Mouse (Mus musculus) testis, postnatal 14 days (tissue): ENCODE data around the gene Rbpms2.

Experiments used
- DNase-seq: peaks from one replicate; pipeline ENCODE4 v3.0.0; 2021; ENCODE audit warnings: low spot score

The Rbpms2 gene

DNA sequence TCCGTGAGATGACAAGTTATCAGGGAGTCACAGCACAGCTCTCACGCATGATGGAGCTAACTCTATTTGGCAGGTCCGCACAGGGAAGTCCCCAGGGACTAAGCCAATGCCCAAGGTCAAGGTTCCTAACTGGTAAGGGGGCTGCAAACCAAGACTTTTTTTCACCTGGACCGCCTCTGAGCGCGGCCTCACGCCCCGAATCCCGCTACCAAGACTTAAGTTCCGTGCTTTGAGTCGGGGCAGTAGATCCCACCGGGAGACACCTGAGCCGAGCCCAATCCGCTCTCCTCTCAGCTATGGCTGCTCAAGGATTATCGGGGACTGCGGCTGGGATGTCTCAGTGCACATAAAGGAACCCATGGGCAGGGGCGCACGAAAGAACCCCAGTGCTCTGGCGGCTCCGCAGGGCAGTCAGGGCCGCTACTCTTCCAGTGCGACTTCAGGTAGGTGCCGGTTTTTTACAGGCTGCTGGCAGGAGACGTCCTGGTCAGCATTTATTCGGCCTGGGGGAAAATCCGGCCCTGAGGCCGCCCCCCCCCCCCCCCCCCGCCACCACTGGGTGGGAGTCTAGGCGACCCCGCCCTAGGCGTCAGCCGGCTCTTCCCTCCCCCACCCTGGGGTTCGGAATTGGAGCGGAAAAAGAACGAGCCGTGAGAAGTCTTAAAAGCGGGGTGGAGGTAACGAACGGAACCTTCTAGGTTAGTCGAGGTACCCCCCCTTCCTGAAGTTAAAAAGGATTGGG is at the start of gene Rbpms2:
Gene Rbpms2 (plus strand): TSS at position 624 of the 742 bp plus-strand sequence.
- peak; percentile 36 for DNase-seq

DNA sequence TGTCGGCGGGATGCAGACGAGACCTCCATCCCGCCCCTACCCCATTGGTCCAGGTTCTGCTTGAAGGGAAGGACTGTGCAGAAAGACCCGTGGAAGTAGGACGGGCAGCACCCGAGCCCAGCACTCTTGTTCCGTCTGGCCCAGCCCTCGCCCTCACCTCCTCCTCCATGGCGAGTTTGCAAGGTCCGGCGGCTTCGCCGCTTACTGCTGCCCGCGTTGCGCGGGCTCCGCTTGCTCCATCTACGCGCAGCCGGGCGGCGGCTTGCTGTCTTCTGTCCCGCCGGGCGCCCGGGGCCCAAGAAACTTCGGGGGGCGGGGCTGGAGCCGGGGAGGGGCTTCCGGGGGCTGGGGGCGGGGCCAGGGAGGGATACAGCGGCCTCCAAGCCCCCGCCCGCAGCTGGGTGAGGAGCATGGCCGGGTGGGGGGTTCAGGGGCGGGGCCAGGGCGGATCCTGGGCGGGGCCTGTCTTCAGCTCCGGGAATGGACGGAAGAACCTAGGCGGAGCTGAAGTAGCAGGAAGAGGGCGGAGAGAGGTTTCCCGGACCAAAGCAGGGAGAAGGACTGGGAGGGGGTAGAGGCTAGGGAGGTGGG is 49.6 kb upstream of the Rbpms2 start, which contains the start of gene Plekho2:
Gene Plekho2 (minus strand): TSS at position 260 of the 591 bp plus-strand sequence.
- DNase-seq, result peak; percentile 92

DNA sequence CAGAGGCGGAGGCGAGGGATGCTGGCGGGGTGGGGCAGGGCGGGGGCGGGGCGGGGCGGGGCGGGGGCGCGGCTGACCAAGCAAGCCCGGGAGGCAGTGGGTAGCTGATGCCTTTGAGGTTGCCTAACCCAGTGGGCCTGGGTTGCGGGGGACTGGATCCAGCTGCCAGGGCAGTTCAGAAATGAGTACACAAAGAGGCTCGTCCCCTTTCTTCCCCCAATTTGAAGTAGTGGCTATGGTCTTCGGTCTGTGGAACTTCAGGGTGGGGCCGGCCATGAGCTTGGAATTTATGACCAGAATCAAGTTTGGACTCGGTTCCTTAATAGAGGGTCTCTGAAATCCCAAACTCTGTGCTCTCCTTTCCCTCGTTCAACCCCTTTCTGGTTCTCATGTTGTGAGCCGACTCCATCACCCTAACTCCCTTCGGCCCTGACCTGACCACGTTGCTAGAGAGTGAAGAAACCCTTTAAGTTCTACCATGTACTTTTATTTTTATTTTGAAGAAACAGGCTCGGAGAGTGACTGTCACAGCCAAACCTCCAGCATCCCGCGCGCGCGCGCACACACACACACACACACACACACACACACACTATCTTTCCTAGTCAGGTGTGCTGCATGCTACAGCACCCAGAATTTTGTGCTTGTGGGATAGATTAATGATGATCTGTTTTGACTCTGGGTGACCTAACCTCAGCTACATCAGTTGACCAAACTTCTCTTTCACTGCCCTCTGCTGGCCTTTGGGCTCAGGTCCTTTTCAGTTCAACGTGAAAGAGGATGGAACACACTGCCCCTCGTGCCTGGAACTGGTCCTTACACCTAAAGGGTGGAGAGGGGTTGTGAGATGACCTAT is 48.8 kb upstream of the Rbpms2 start:
- peak; percentile 76 for DNase-seq

DNA sequence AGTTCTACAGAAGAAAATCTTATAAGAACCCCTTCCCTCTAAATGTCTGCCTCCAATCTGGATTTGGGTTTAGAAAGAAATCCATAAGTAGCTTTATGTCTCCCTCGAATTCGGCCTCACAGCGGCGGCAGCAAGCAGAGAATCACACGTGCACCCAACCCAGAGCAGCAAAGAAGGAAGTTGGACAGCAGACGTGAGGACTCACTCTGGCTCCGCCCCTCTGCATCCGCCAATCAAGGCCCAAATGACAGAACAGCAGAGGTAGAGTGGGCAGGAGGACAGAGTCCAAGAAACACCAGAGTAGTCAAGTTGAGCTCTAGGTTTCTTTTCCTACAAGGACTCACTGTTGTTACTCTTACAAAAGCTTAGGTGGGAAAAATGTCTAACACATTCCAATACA is 46.4 kb upstream of the Rbpms2 start:
- DNase-seq, result no peak

DNA sequence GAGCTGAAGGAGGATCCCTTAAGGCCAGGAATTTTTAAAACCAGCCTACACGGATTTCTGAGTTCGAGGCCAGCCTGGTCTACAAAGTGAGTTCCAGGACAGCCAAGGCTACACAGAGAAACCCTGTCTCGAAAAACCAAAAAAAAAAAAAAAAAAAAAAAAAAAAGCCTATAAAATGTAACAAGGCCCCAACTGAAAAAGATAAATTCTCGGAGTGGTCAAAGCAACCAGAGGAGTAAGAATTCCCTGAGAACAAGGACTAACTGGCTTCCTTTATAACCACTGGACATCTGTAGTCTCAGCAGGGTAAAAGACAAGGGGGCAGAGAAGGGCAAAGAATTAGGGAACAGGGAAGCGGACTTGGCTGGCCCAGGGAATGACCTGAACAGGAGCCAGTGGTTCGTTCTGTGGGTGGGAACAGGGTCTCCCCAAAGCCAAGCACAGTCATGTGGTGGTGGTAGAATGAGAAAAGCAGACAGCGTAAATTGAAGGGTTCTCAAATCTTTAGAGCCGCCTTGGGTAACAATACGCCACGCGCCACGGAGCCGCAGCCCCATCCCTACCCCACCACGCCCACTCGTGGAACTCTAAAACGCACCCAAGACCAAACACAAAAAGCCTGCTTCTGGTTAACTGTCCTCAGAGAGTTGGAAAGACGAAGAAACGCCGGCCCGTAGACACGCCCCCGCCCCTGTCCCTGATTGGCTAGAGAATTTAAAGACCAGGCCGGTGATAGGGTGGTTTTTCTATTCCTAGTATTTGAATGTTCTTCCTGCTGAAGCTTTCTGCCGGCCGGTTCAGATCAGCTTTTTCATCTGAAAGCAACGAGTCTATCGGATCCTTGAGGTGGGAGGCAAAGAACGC is 42.8 kb upstream of the Rbpms2 start, which contains the start of gene Pif1:
Gene Pif1 (plus strand): TSS at position 755 of the 864 bp plus-strand sequence.
- peak; percentile 85 for DNase-seq

DNA sequence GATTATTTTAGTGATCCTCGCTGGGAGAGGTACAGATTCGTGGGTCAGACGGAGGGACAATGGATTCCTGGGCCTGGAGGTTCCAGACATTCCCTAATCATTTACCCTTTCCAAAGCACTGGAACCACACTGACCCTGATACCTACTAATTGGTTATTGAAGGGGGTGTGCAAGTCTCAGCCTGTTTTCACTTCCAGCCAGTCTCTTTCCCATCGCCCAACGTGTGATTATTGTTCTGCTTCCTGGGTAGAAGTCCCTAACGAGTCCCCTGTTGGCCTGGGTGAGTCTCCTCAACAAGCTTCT is 42.2 kb upstream of the Rbpms2 start:
- DNase-seq, result no peak

DNA sequence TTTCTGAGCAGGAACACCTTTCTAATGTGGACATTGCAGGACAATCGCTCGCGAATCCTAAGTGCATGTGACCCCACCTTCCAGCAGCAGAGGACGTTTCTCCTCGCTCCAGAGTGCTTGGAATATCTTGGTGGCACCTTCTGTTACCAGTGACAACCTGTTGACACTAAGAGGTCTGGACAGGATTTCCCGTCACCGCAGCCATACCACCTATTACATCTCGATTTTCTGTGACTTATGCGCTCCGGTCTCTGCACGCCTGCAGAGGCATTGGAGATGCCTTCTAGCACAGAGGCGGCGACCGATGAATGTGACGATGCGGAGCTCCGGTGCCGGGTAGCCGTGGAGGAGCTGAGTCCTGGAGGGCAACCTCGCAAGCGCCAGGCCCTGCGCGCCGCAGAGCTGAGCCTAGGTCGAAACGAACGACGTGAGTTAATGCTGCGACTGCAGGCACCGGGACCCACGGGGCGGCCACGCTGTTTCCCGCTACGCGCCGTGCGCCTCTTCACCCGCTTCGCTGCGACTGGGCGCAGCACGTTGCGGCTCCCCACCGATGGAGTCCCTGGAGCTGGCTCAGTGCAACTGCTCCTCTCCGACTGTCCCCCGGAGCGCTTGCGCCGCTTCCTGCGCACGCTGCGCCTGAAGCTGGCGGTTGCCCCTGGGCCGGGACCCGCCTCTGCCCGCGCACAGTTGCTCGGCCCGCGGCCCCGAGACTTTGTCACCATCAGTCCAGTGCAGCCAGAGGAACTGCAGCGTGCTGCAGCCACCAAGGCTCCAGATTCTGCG is 41.7 kb upstream of the Rbpms2 start:
- DNase-seq, result no peak

DNA sequence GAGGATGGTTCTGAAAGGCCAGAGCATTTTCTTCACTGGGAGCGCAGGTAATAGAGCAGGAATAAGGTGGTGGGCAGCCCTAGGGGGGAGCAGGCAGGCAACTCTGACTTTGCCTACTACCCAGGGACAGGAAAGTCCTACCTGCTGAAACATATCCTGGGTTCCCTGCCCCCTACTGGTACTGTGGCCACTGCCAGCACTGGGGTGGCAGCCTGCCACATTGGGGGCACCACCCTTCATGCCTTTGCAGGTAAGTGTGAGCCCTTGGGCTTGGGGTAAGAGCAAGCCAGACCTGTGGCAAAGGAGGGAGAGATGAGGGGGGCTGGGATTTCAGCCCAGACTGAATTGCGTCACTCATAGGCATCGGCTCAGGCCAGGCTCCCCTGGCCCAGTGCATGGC is 40.4 kb upstream of the Rbpms2 start:
- no peak for DNase-seq

DNA sequence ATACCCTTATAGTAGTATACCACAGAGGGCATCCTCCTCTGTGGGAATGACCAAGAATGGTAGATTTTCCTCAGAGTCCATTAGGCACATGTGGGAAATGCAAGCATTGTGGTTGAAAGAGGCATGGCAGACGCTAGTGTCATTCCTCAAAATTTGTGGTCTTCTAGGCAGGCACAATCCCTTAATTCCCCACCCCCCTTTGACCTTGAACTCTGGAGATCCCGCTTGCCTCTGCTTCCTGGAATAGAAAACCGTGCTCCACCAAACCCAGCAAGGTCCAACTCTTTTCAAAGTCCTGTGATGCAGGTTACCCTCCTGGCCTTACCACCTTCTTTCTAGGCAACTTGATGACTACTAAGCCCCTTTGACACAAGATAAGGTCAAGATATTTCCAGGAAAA is 36.7 kb upstream of the Rbpms2 start:
- no peak for DNase-seq

DNA sequence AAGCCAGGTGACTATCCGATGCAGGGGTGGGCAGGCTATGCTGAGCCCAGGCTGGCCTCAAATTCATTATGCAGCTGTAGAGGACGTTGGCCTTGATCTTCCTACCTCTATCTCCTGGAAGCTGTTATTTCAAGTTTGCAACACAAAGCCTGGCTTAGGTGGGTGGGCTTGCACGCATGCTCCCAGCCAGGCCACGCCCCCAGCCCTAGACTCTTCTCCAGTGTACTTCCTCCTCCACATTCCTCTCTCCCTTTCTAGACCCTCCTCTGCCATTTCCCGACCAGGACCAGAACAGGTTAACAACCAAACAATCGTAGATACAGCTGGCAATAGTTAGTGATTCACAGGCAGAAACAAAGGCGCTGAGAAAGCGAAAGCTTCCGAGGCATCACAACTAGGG is 35.9 kb upstream of the Rbpms2 start:
- DNase-seq, result no peak

DNA sequence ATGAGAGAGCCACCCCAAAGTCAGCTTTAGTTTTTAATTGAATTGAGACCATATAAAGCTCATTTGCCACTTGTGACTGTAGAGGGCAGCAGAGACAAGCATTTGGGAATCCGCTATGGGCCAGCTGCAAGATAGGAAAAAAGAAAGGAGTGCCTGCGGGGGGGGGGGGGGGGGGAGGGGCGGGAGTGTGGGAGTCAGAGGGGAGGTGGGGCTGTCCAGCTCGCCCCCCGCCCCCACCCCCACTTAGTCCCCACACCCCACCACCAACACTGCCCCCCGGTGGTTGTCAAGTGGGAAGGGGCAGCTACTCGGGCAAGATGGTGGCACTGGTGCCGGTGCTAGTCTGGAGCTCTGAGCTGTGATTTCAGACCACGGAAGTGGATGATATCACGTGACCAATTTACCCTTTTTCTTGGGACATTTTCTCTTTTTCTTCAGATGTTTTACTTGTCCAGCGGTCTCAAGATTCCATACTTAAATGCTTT is 30.6 kb upstream of the Rbpms2 start:
- DNase-seq, result peak; percentile 62

DNA sequence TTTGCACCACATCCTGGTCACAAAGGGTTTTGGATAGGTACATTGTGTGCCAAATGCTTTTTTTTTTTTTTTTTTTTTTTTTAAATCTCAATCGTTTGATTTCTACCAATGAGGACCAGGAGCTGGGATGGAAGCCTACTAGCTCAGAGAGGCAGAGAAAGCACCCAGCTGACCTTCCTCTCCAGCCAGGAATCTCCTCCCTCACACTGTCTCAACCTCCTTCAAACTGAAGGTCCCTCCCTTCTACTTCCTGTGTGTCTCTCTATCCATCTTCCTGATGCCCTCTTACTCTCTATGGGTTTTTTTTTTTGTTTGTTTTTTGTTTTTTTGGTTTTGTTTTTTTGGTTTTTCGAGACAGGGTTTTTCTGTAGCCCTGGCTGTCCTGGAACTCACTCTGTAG is 28.5 kb upstream of the Rbpms2 start:
- DNase-seq, result no peak

DNA sequence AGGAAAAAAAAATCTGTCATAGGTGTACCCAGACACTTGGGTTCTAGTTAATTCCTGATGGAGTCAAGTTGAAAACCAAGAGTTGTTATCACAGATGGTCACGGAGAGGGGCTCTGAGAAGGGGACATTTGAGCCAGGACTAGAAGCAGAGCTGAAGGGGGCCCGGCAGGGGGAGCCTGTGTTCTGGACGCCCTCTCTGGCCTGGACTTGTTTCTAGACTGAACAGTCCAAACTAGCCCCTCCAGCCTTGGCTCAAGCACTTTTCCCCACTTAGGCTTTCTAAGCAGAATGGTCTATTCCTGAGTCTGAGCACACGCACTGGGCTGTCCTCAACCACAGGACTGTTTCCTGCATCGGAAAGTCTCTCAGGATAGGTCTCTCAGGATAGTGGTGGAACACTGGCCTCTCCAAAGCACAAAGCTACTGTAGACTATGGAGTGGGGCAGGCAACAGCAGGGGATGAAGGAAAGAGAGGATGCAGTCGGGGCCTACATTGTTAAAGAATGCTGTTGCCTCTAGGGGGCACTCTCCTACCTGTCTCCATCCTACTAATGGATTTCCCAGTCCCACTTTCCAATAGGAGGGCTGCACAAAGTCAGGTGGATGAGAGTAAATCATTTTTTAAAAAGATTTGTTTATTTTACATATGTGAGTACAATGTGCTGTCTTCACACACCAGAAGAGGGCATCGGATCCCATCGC is 25.9 kb upstream of the Rbpms2 start:
- no peak for DNase-seq

DNA sequence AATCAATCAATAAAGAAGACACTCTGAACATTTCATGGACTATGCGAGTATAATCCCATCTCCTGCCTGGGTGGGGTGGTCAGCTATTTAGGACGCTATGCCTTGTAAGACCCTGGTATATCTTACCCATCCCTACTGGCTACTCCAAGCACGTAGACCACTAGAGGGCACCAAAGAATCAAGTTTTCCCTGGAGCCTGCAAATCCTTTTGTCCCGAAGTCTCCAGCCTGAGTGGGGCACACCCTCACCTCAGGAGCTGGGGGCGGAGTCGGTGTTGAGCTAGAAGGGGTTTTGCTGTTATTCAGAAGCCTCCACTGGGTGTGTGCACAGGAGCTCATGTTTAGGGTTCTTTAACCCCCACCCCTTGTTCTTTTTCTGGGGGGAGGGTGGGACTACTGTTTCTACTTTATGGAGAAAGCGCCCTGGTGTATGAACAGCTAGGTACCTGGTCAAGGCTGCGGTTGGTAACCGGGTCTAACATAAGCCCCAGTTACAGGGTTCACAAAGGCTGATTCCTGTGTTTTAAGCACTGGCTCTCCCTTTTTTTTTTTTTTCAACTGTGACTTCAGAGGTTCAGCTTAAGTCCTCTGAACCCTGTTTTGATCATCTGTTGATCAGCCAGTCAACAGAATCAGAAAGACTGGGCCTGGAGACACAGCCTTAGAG is 23.8 kb upstream of the Rbpms2 start:
- peak; percentile 73 for DNase-seq

DNA sequence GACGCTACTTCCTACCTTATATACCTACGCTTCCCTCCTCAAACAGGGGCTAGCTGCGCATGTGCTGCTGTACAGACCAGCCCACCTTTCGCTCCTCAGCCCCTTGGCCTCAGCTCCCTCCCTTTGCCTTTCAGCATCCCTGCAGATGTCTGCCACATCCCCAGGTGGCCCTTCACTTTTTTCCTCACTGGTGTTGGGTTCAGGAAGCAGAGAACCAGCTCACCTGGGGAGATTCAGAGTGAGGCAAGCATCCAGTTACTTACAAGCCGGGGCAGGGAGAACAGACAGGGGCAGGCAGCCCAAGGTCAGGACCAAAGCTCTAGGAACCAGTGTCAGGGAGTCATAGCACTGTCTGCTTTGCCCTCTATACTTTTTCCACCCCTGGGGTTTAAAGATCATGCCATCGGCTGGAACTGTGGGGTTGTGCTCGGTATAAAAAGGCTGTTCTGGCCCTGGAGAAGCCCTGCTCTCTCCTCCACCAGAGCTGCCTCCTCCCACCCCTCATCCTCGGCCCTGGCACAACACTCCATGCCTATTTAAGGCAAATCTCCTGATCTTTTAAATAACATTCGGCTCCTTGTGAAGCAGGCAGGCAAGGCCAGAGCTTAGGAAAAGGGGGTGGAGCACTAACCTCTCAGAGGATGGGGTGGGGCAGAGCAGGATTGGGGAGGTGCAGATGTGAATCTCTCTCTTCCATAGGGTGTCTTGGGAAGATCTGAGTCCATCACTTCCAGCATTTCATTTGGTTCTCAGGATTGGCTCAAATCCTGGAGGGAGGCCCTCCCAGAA is 22.9 kb upstream of the Rbpms2 start:
- no peak for DNase-seq

DNA sequence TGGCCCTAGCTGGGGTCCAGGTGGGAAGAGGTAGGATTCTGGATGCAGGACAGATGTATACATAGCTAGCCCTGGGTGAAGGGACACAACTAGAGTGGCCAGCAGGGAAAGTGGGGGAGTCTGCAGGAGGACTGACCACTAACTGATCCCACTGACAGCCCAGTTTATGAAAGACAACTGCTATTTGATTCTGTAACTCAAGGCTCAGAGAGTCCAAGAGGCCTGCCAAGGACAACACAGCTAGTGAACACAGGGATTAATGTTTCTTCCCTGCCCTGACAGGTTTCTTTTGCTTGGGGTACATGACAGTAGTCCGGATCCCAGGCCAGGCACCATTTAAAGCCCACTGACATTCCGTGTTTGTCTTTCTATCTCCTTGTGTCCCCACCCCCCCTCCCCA is 22.3 kb upstream of the Rbpms2 start:
- DNase-seq, result no peak

DNA sequence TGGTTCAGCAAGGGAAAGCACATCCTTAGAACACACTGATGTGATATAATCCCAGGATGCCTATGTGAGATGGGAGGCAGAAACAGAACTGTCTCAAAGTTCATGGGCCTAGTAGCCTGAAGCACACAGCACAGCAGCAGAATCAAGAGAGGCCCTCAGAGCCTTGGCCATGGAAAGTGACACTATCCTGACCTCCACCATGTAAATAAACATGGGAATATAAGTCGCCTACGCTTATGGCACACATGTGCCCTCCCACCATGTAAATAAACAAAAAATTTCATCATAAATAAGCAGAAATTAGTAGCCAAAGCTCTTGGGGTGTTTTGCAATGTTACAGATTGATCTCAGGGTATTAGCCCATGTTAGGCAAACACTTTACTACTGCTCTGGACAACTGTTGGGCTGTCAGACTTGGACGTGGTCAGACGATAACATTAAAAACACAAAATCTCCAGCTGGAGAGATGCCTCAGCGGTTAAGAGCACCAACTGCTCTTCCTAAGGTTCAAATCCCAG is 17.4 kb upstream of the Rbpms2 start:
- no peak for DNase-seq

DNA sequence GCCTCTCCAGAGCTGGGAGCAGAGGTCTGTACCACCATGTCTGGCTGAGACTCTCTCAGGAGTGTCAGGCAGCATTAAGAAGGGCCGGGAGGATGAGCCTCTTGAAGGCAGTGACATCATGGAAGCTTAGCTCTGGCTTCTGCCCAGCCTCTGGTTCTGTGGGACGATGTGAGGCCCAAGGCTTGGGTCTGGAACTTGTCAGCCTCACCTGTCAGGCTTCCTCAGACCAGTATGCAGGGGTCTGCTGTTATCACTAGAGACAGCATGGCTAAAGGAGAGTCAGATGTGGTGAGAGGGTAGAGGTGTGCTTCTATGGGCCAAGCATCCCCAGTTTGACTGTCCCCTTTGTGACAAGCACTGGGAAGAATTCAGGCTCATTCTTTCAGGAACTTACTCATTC is 16.4 kb upstream of the Rbpms2 start:
- no peak for DNase-seq

DNA sequence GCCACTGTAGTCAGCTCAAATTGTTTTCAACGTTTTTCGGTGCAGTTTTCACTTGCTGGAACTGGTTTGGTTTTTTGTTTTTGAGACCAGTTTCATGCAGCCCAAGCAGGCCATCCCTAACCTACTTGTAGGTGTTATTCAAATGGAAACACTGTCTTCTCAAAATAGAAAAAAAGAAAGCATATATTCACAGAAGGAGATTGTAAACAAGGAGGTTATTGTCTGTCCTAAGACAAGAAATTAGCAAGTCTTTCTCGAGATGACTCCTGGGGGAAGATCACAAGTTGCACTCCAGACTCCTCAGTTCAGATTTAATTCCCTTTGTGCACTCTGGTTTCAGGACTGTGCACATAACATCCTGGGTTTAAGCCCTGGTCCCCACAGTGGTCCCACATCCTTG is 10.1 kb upstream of the Rbpms2 start:
- DNase-seq, result no peak
